Mouse (Mus musculus) spleen, adult 18-20 months (tissue): ENCODE data around the gene Ldlrad2.
"Not testable (repeated sequence)": the region's sequence is repeated elsewhere in the genome, so short reads cannot be mapped to it uniquely, and the experiment has no call there.

Experiments used
- DNase-seq, 2 experiments: peaks; one replicate each; pipeline ENCODE4 v3.0.0; 2022; ENCODE audit warnings: mixed read lengths in 2 of 2

The Ldlrad2 gene

GRCm38 (mm10) chr4:137574469-137574868 is at the start of gene Ldlrad2:
Ldlrad2 (minus strand) TSS chr4:137574569.
- DNase-seq, result no peak

- no peak for DNase-seq
Measured at GRCm38 (mm10) chr4:137622847-137623246, 48.5 kb upstream of the Ldlrad2 start.

GRCm38 (mm10) chr4:137610256-137610655 is 35.9 kb upstream of the Ldlrad2 start:
- no peak for DNase-seq

- peak; percentile 45 to 55 for DNase-seq
Measured at GRCm38 (mm10) chr4:137609702-137610101, 35.3 kb upstream of the Ldlrad2 start.

GRCm38 (mm10) chr4:137609281-137609680 is 34.9 kb upstream of the Ldlrad2 start:
- DNase-seq, result no peak

- no peak for DNase-seq
Measured at GRCm38 (mm10) chr4:137607023-137607422, 32.7 kb upstream of the Ldlrad2 start.

- DNase-seq, result no peak
Measured at GRCm38 (mm10) chr4:137603449-137604171, 29.2 kb upstream of the Ldlrad2 start.

- no peak for DNase-seq
Measured at GRCm38 (mm10) chr4:137598577-137598976, 24.2 kb upstream of the Ldlrad2 start.

GRCm38 (mm10) chr4:137597098-137597630 is 22.8 kb upstream of the Ldlrad2 start:
- DNase-seq, result no peak

GRCm38 (mm10) chr4:137594496-137595270 is 20.3 kb upstream of the Ldlrad2 start:
- DNase-seq, result no peak

GRCm38 (mm10) chr4:137593601-137594495 is 19.5 kb upstream of the Ldlrad2 start, which contains the start of gene Usp48:
Usp48 (plus strand) TSS chr4:137593755.
- peak; percentile 96 to 98 for DNase-seq

GRCm38 (mm10) chr4:137590961-137591360 is 16.6 kb upstream of the Ldlrad2 start:
- no peak for DNase-seq

GRCm38 (mm10) chr4:137589586-137589985 is 15.2 kb upstream of the Ldlrad2 start:
- DNase-seq, result no peak

GRCm38 (mm10) chr4:137589095-137589494 is 14.7 kb upstream of the Ldlrad2 start:
- DNase-seq, result not testable (repeated sequence)

GRCm38 (mm10) chr4:137581815-137582214 is 7.4 kb upstream of the Ldlrad2 start:
- DNase-seq, result peak; percentile 23 to 56

GRCm38 (mm10) chr4:137580299-137580698 is 5.9 kb upstream of the Ldlrad2 start:
- no peak for DNase-seq

- no peak for DNase-seq
Measured at GRCm38 (mm10) chr4:137579789-137580188, 5.4 kb upstream of the Ldlrad2 start.

GRCm38 (mm10) chr4:137578181-137578845 is 3.9 kb upstream of the Ldlrad2 start:
- DNase-seq, result peak; percentile 16 to 47

- no peak for DNase-seq
Measured at GRCm38 (mm10) chr4:137577486-137577885, 3.1 kb upstream of the Ldlrad2 start.

GRCm38 (mm10) chr4:137569873-137570272 is 4.5 kb downstream of the Ldlrad2 start:
- no peak for DNase-seq

- DNase-seq, result no peak
Measured at GRCm38 (mm10) chr4:137556673-137557210, 17.6 kb downstream of the Ldlrad2 start.

- DNase-seq, result no peak
Measured at GRCm38 (mm10) chr4:137553466-137553865, 20.9 kb downstream of the Ldlrad2 start.
